Mouse (Mus musculus) hindbrain, embryonic 15.5 days (tissue): ENCODE measurements around the gene Kif5c. TPM values are rescaled to one million over a fixed set of nuclear protein-coding genes. Genes with fewer than 3 reads are reported as not detected.

Source experiments
- ATAC-seq: fragments of 200-750 bp; cut with Nextera tagmentation; 2 replicates; pipeline ENCODE4 v1.8.0; 2017; ENCODE audit warnings: low read depth, moderate number of reproducible peaks, moderate TSS enrichment; ENCODE audit not compliant: low FRiP score
- H3K27ac ChIP-seq: fragments of 300-500 bp; sonication (generic); replicated peaks from 2 replicates; pipeline ENCODE4 v1.5.1; 2015; ENCODE audit warnings: mild to moderate bottlenecking, inconsistent platforms
- H3K27me3 ChIP-seq: fragments of 300-500 bp; sonication (generic); 2 replicates; pipeline ENCODE4 v1.6.1; 2015; ENCODE audit warnings: control low read depth, inconsistent platforms
- H3K36me3 ChIP-seq: fragments of 300-500 bp; sonication (generic); 2 replicates; pipeline ENCODE4 v1.6.1; 2015; ENCODE audit warnings: control low read depth, inconsistent platforms
- H3K4me1 ChIP-seq: fragments of 300-500 bp; sonication (generic); replicated peaks from 2 replicates; pipeline ENCODE4 v1.6.1; 2015; ENCODE audit warnings: control low read depth, inconsistent platforms
- H3K4me2 ChIP-seq: fragments of 300-500 bp; sonication (generic); 2 replicates; pipeline ENCODE4 v1.6.1; 2015; ENCODE audit warnings: moderate library complexity, mild to moderate bottlenecking, inconsistent platforms
- H3K4me3 ChIP-seq: fragments of 300-500 bp; sonication (generic); 2 replicates; pipeline ENCODE4 v1.5.1; 2015; ENCODE audit warnings: mild to moderate bottlenecking, inconsistent platforms
- H3K9ac ChIP-seq: fragments of 300-500 bp; sonication (generic); 2 replicates; pipeline ENCODE4 v1.6.1; 2015; ENCODE audit warnings: inconsistent platforms
- H3K9me3 ChIP-seq: fragments of 300-500 bp; sonication (generic); 2 replicates; pipeline ENCODE4 v1.6.1; 2016; ENCODE audit warnings: control low read depth, inconsistent platforms
- WGBS: fragments of 180-500 bp; shearing (Covaris S2); methylation state at CpG from one replicate; pipeline ENCODE4 v1.1.7; 2015; 5-methylcytosine and 5-hydroxymethylcytosine counted together
- polyA plus RNA-seq: library from polyadenylated mRNA; unstranded; fragments of >200 nt; fragmentation: Nextera tagmentation; extraction: Ambion mirVana; gene quantifications from 2 replicates; pipeline ENCODE4 v1.2.1, GENCODE M21; 2015

Gene Kif5c
- polyA plus RNA-seq, 1 experiment from 2014 or later = 188 TPM

DNA sequence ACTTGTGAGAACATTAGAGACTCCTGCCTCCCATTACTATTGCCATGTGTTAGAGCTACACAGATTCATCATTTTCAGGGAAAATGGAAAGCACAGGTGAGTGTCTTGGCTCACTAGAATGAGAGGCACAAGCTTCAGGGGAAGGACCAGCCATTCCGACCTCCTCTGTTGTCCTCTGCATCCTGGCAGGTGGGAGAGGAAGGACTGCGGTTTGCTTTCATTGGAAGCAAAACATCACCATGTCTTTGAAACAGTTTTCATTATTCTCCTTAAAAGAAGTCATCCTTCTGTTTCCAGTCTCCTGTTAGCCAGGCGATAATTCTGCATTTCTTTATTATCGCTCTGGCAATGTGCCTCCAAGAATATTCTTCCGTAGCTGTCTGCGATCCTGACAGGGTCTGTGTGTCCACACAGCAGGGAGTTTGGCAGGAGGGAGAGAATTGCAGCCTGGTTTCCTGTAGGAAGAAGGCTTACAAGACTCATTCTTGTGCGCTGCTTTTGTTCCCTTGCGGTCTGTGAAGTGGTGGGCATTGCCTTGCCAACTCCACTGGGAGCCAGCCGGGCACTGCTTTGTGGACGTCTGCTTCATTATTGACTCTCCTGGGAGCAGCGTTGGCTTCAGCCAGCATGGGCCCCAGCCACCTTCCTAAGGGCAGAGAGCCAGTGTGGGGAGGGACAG lies 36.2 kb downstream of the Kif5c start:
- 20% methylated on average over 11 of the region's 11 CpGs for WGBS
- Histone ChIP-seq H3K36me3 (no peaks in the 10 kb centered on the region), H3K9me3 (no peaks in the 10 kb centered on the region), H3K27ac (peak overlapping the region; percentile 56), H3K9ac (no peak overlapping the region), H3K4me1 (peaks cover 56% of the 10 kb centered on the region), H3K27me3 (no peaks in the 10 kb centered on the region), H3K4me3 (no peak overlapping the region), H3K4me2 (peak overlapping the region; percentile 21)
- ATAC-seq = peak; percentile 73

DNA sequence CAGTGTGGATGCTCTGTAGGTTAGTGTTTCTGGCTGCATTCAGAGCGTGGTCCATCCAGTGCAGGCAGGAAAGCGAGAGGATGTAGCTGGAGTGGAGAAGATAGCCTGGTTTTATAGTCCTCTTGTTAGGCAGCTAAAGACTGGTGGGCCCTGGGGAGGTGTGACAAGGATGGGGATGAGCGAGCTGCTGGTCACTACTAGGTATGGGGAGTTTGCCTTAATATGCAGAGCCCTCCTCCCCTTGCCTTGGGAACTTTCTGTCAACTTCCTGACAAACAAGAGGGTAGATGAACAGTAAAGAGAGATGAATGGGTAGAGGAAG lies 36.7 kb downstream of the Kif5c start:
- Histone ChIP-seq H3K4me3 (no peak overlapping the region), H3K27ac (peak overlapping the region; percentile 56), H3K4me1 (peaks cover 61% of the 10 kb centered on the region), H3K9me3 (no peaks in the 10 kb centered on the region), H3K36me3 (no peaks in the 10 kb centered on the region), H3K4me2 (peak overlapping the region; percentile 21), H3K27me3 (no peaks in the 10 kb centered on the region), H3K9ac (no peak overlapping the region)
- WGBS = 61% methylated on average over 3 of the region's 3 CpGs
- 0 out of 2 replicates have a peak, but pooled peaks have one; percentile 12 for ATAC-seq

DNA sequence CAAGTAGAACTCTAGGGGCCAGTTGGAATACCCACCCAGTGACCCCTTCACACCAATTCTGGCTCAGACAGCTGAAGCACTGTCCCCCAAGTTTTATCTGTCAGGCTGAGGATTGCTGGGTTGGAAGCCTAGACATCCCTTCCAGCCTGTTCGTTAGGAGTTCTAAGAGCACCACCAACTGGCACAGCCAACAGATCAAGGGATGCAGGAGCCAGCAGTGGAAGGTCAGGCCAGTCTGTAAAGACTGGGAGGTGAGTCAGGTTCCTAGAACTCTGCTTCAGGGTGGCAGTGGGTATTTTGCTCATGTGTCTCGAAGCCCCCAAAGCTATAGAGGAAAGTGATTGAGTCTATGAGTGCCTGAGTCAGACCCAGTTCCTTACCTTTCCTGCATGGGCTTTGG lies 37.9 kb downstream of the Kif5c start:
- Histone ChIP-seq H3K27ac (no peak overlapping the region), H3K4me2 (no peak overlapping the region), H3K36me3 (no peaks in the 10 kb centered on the region), H3K27me3 (no peaks in the 10 kb centered on the region), H3K4me3 (no peak overlapping the region), H3K4me1 (peaks cover 65% of the 10 kb centered on the region), H3K9me3 (no peaks in the 10 kb centered on the region), H3K9ac (no peak overlapping the region)
- ATAC-seq = no peak
- 89% methylated on average over 2 of the region's 2 CpGs for WGBS

DNA sequence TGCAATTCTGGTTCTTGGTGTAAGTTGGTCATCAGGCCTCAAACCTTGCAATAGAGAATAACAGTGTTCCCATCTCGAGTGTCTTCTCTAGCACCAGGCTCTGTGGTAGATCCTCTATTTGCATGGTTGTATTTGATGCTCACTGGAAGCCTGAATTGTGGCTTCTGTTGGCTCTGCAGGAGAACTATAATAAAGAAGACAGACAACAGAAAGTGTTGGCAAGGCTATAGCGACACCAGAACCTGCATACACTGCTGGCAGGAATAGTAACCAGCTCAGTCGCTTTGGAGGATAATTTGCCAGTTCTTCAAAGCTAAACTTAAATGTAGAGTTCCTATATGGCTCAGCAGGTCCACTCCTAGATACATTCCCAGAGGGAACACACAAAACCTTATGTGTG lies 38.6 kb downstream of the Kif5c start:
- Histone ChIP-seq H3K4me3 (no peak overlapping the region), H3K27me3 (no peaks in the 10 kb centered on the region), H3K27ac (no peak overlapping the region), H3K4me1 (peaks cover 68% of the 10 kb centered on the region), H3K36me3 (no peaks in the 10 kb centered on the region), H3K4me2 (no peak overlapping the region), H3K9me3 (no peaks in the 10 kb centered on the region), H3K9ac (no peak overlapping the region)
- ATAC-seq = no peak
- 74% methylated on average over 3 of the region's 3 CpGs for WGBS

DNA sequence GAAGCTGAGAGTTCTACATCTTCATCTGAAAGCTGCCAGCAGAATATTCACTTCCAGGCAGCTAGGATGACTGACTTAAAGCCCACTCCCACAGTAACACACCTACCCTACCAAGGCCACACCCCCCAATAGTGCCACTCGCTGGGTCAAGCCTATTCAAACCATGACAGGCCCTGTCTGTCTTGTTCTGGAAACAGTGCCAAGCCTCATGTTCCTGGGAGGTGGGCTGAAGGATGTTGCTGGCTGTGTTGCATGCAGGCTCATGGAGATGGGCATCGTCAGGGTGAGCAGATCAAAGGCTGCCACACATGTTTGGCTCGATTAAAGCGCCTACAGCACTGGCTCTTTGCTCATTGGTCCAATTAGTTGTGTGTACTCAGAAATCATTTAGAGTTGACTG lies 39.9 kb downstream of the Kif5c start:
- Histone ChIP-seq H3K4me1 (peaks cover 64% of the 10 kb centered on the region), H3K4me2 (no peak overlapping the region), H3K36me3 (no peaks in the 10 kb centered on the region), H3K27ac (no peak overlapping the region), H3K9ac (no peak overlapping the region), H3K4me3 (no peak overlapping the region), H3K27me3 (no peaks in the 10 kb centered on the region), H3K9me3 (no peaks in the 10 kb centered on the region)
- 63% methylated on average over 4 of the region's 4 CpGs for WGBS
- no peak for ATAC-seq

DNA sequence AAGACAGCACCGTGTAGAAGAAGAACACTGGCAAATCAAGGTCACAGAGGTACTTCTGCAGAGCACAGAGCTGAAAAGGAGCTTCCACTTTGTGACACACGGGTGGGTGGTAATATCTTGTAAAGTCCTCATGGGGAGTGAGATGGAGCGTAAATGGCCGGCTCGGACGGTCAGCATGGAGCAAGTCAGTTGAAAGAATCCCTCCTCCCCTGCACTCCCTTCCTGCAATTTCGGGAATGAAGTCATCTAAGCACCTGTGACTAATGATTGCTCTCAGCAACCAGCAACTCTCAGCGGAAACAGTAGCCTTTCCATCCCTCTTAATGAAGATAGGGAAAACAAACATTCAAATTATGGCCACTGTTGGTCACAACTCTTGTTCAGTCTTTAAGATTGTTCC lies 40.9 kb downstream of the Kif5c start:
- Histone ChIP-seq H3K27ac (no peak overlapping the region), H3K9me3 (no peaks in the 10 kb centered on the region), H3K4me1 (peaks cover 56% of the 10 kb centered on the region), H3K4me3 (no peak overlapping the region), H3K36me3 (no peaks in the 10 kb centered on the region), H3K27me3 (no peaks in the 10 kb centered on the region), H3K9ac (no peak overlapping the region), H3K4me2 (no peak overlapping the region)
- no peak for ATAC-seq
- 38% methylated on average over 8 of the region's 8 CpGs for WGBS

DNA sequence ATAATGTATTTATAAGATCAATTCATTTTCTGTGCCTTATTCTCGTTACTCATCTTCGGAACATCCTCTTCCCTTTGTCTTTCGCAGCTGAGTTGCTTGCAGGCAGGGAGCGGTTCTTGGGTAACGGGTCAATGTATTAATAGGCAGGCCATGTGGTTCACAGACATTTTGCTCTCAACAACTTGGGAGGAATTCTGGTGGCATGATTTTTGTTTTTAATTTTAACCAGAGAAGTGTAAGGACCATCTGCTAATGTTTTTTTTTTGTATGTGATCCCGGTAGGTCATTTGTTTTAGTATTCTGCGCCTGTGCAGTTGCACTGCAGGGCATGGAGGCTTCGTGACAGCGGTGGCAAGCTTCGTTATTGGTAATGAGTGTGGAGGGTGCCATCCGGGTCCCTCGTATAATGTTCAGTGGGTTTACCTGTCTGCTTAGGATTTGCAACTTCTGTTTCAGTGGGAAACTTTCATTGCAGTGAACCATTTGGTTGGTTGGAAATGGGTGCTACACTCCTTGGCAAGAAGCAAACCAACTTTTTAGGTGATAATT lies 41.4 kb downstream of the Kif5c start:
- Histone ChIP-seq H3K27me3 (no peaks in the 10 kb centered on the region), H3K4me1 (peaks cover 51% of the 10 kb centered on the region), H3K9ac (no peak overlapping the region), H3K36me3 (no peaks in the 10 kb centered on the region), H3K27ac (no peak overlapping the region), H3K4me2 (no peak overlapping the region), H3K9me3 (no peaks in the 10 kb centered on the region), H3K4me3 (no peak overlapping the region)
- ATAC-seq = no peak
- WGBS = 60% methylated on average over 12 of the region's 12 CpGs

DNA sequence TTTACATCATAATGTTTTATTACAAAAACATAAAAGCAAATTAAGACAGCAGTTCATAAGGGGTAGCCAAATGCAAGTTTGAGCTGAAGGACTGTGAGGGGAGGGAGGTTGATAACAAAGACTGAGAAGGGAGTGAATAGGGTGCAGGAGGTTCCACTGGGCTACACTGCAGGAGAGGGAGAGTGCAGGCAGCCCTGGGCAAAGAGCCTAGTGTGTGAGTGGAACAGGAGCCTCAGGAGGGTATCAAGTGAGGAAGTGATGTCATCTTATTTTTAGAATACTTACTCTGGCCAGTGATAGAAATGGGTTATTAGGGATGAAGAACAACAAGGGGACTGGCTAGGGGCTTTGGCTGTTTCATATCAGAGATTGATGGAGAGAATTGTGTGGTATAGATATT lies 42.2 kb downstream of the Kif5c start:
- Histone ChIP-seq H3K36me3 (no peaks in the 10 kb centered on the region), H3K4me2 (no peak overlapping the region), H3K4me1 (peaks cover 42% of the 10 kb centered on the region), H3K4me3 (no peak overlapping the region), H3K9me3 (no peaks in the 10 kb centered on the region), H3K27me3 (no peaks in the 10 kb centered on the region), H3K27ac (no peak overlapping the region), H3K9ac (no peak overlapping the region)
- no peak for ATAC-seq

DNA sequence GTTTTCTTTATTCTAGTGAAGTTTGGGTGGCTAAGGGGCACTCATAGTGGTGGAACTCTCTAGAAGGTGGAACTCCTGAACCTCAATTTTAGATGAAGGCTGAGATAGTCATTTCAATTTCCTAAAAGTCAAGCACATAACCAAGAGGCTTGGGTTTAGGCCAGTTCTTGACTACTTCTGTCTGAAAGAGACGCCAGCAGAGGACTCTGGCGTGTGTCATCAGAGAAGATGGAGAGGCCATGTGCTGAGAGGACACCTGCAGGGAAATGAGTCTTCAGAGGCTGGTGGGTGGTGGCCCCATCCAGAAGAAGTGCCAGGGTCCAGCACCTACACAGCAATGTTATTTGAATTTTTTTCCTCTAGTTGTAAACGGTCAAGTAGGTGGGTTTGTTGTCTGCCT lies 42.8 kb downstream of the Kif5c start:
- no peak for ATAC-seq
- Histone ChIP-seq H3K27ac (no peak overlapping the region), H3K9ac (no peak overlapping the region), H3K9me3 (no peaks in the 10 kb centered on the region), H3K4me3 (no peak overlapping the region), H3K36me3 (no peaks in the 10 kb centered on the region), H3K27me3 (no peaks in the 10 kb centered on the region), H3K4me2 (no peak overlapping the region), H3K4me1 (peaks cover 37% of the 10 kb centered on the region)
- 92% methylated on average over 3 of the region's 3 CpGs for WGBS

DNA sequence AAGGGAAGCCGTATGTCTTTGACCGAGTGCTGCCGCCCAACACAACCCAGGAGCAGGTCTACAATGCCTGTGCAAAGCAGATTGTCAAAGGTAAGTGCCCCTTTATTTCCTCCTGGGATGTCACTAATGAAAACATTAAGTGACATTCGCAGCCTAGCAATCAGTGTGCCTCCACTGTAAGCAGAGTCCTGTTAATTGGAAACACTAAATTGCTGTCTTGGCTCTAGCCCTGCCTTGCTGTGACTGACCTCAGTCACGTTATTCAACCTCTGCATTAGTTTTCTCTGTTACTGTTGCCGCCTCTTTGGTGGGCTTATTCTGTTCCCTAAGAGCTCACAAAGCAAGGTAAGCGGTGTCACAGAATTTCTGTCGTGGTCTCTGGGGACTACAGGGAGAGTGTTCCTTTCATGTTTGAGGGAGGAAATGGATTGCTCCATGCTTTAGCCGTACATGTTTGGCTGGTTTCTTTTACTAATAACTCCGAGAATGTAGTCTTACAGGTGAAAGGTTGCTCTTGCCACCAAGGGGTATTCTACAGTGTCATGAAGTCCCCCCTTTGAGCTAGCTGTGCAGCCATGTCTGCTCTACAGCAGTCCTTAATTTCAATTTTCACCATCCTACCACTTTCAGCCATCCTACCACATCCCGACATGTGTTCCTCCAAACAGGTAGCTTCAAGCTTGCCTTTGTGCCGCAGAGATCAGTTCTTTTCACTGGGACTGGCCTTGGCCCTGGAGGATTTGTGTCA lies 52.8 kb downstream of the Kif5c start:
- Histone ChIP-seq H3K9me3 (no peaks in the 10 kb centered on the region), H3K4me2 (no peak overlapping the region), H3K4me1 (peaks cover 55% of the 10 kb centered on the region), H3K27ac (peak overlapping the region; percentile 60), H3K27me3 (no peaks in the 10 kb centered on the region), H3K9ac (no peak overlapping the region), H3K36me3 (no peaks in the 10 kb centered on the region), H3K4me3 (no peak overlapping the region)
- 48% methylated on average over 12 of the region's 12 CpGs for WGBS
- peak; percentile 16; the same call in 1 of the 2 replicates for ATAC-seq

DNA sequence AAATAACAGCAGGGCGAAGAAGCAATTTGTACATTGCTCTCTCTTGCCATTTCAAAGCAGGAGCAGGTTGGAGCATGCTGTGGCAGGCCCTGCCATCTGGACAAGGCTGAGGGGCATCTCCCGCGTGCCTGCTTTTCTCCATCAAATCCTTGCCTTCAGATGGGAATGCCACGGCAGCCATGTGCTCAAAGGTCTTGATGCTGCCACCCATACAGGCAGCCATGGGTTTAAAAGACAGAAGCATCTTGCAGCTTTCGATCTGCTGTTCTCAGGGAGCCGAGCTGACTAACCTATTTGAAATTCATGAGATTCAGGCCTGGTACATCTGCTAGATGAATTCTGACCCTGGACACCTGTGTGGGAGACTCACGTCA lies 53.4 kb downstream of the Kif5c start:
- Histone ChIP-seq H3K27me3 (no peaks in the 10 kb centered on the region), H3K27ac (peak overlapping the region; percentile 60), H3K9ac (no peak overlapping the region), H3K36me3 (no peaks in the 10 kb centered on the region), H3K9me3 (no peaks in the 10 kb centered on the region), H3K4me3 (no peak overlapping the region), H3K4me2 (no peak overlapping the region), H3K4me1 (peaks cover 57% of the 10 kb centered on the region)
- peak; percentile 52 for ATAC-seq
- 26% methylated on average over 7 of the region's 7 CpGs for WGBS

DNA sequence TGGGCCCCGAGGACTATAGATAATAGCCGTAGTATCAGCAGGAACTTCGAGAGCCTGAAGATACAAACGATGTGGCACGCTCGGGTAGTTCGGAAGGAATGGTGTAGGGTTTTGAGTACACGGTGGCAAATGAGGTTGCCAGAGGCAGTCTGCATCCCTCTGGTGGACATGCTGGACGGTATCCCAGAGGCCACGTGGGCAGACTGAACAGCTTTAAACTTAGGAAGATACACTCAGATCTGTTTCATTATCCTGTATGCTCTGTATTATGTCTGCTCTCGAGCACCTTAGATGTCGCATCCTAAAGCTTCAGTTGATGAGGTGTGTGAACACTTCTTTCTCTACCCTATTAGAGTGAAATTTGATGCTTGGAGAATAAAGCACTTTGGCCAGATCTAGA lies 56.9 kb downstream of the Kif5c start:
- H3K27me3 ChIP-seq = no peaks in the 10 kb centered on the region
- H3K4me1 ChIP-seq = peaks cover 71% of the 10 kb centered on the region
- no peak overlapping the region for H3K4me2 ChIP-seq
- H3K27ac ChIP-seq = no peak overlapping the region
- no peak overlapping the region for H3K4me3 ChIP-seq
- 73% methylated on average over 12 of the region's 12 CpGs for WGBS
- no peaks in the 10 kb centered on the region for H3K9me3 ChIP-seq
- H3K9ac ChIP-seq = no peak overlapping the region
- no peaks in the 10 kb centered on the region for H3K36me3 ChIP-seq
- no peak for ATAC-seq
